Mouse (Mus musculus) ovary, postnatal 14 days (tissue): ENCODE measurements around the gene Sst.

Source experiments
- DNase-seq: peaks from one replicate; pipeline ENCODE4 v3.0.0; 2022; ENCODE audit warnings: low spot score

The Sst gene

DNA sequence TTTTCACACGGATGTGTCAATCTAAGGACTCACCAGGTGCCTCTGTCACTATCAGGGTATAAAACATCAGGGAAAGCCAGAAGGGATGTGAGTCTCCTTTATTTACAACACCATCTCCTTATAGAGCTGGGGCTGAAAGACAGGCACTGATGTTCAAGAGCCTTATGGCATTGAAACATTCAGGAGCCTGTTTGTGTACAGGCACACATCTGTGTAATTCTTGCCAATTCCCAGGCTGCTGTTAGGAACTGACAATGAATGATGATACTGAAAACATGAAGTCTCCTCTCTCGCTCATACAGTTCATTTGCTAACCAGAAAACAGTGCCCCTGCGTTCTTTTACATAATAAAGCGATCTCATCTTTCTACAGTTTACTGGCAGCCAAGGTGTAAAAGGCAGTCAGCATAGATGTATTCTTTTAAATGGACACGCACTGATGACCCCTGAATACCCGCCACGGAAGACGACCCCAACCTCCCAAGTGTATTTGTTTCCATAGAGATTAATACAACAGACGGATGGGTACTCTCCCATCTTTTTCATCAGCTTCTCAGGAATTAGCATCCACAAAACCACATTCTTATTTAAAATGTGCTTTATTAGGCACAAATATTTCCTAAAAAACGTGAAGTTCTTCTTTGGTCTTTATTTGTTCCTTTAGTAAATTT, 2.7 kb downstream of the Sst start:
- no peak for DNase-seq

DNA sequence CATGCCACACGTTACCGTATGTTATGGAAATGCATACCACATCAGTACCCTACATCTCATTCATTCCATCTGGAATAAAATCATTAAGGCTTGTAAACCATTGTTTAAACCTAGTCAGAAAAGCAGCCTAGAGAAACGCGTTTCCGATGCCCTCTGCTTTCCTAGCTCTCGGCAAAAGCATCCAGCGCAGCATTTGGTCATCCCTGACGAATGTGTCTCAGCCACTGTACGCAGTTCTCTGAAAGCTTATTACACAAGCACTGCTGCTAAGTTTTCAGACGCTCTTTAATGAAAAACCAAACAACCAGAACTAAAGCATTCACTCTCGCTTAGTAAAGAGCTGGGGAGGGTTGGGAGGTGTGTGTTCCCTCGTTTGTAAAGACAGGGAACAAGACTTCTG, 5.7 kb downstream of the Sst start:
- no peak for DNase-seq

DNA sequence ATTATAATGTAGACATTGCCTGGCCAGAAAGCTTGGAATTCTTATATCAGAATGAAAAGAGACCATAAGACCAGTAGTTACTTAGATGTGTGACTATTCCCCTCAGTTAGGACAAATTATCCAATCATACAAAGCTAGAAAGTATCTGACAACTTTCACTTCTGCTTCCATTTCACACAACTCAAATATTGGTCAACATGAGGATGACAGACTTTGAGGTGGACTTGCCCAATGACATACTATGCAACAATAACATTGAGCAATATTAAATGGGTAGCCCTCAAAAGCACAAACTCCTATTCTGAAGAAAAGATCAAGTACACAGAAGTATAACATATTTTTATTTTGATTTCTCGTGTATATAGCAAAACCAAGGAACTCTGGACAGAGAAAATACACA, 35.5 kb downstream of the Sst start:
- no peak for DNase-seq

DNA sequence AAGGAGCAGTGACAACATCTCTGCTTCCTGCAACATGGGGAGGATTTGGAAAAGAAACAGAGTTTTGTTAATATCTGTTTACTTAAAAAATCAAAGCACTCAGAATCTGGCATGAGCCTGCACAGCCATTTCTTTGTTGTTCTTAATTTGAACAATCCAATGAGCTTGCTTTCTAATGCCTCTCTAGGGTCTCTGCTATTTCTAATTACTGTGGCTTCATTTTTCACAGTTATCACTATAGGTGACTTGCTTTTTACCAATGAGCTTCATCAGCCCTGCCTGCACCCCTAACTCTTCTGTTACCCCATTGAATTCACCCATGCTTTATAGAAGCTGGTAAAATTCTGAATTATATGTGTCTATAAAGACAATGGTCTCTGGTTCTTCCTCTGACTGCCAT, 41.0 kb downstream of the Sst start:
- DNase-seq = no peak

DNA sequence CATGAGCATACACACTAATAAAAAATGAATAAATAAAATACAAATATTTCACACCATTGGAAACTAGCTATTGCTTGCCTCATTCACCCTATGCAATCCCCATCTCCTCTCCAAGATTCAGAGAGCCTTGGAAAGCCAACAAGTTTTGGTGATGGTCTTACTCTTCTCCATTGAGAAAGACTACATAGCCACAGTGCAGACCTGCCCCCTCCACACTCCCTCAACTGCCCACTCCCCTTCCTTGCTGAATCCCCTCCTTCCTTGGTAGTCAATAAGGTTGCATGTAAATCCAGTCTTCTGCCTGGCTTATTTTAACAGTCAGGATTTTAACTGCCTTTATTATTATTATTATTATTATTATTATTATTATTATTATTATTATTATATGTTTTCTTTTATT, 41.6 kb downstream of the Sst start:
- DNase-seq = no peak

DNA sequence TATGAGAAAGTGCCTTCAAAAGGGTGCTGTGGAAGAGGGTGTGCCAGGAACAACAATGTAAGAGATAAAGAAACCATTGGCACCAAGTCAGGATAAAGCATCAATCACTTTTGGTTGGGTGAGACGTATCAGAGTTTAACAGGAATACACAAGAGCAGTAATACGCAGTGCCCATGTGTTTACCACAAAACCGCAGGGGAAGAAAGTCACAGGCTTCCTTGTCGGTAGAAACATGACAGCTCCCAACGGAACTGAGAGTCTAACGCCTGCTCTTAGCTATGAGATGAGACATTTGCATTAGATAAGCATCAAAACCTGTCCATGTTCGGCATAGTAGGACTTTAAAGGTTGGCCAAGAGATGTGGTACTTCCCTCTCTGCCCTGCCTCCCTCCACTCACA, 46.1 kb downstream of the Sst start:
- no peak for DNase-seq

GRCm38 (mm10) chr16:23842609-23843008, 48.1 kb downstream of the Sst start:
- no peak for DNase-seq
